Mouse (Mus musculus) cerebellum, postnatal 14 days (tissue): ENCODE measurements at regions not wholly inside any gene's neighbourhood (a gene's known extent, or its start where the extent isn't known, plus 50 kb on each side); places are given as distances from the start of the nearest gene placed in this dataset.
A peak's percentile ranks its signal among the peaks of the same experiment; 100 is the strongest.

Experiments
- DNase-seq, 2 experiments: peaks; one replicate each; pipeline ENCODE4 v3.0.0; 2021; ENCODE audit warnings: mixed read lengths in 2 of 2

GRCm38 (mm10) chr6:13305873-13306272 is 81.1 kb upstream of the Vwde start:
- peak; percentile 64 to 67 for DNase-seq

DNA sequence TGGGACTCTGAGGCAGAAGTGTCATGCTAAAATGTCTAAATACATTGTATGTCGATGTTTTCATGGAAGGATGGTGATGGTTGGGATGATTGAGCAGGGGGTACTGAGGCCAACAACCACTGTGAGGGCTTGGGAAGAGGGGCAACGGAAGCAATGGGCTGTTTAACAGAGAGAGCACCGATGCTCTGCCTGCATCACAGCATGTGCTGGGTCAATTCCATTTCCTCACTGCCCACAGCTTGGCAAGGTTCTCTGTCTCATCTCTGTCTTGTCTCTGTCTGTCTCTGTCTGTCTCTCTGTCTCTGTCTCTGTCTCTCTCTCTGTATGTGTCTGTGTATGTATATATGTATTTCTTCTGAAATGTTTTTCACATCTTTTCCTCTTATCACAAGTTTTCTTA is 73.4 kb upstream of the Vwde start:
- DNase-seq, result peak; percentile 20 to 38

DNA sequence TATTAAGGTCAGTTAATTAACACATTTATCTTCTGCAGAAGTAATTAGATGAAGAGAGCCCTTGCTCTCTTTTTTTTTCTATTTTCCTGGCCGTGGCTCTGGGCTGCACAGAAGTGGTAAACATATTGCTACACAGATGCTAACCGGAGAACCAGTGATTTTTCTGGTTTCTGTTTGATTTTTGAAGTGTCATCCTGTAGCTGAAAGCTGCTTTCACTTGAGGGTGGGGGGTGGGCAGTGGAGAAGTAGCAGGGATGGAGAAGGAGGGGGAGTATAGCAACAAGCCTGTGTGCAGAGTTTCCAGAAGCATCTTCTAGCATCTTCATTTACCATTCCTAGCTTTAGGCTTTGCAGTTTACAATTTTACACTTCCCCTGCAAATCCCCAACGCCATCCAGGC is 72.3 kb upstream of the Vwde start:
- DNase-seq, result peak; percentile 7 to 39

DNA sequence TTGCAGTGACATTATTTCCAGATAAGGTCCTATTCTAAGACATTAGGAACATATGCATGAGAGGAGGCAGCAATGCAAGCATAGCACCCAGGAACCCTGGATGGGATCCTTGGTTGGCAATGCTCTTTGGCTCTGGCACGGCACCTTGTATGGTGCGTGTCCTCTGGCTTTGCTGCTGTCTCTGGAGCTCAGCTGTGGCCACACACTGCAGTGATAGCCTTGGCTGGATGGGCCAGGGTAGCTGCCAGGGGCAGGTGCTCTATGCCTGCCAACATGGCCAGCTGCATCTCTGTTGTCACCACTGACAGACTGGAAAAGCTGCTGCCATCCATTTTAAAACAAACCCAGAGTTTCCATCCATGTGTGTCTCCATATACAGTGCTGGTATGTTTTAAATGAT is 71.3 kb upstream of the Vwde start:
- peak; percentile 71 to 77 for DNase-seq

DNA sequence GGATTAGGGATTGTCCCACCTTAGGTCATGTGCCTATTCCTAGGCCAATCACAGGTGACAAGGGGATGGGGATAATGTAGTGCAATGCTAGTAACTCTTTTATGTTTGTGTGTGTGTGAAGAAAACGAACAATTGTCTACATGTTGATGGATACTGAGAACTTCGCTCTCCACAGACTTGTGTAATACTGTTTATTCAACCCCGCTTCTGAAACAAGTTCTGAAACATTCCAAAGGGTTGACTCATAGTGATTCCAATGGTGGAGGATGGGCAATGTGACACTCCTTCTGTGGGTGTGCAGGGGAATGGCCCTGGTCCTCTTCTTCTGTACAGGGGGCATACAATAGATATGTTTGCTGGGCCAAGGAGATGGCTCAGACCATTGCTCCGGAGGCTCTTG is 69.6 kb upstream of the Vwde start:
- DNase-seq, result no peak

- peak; percentile 13 to 15 for DNase-seq
These were observed 63.7 kb upstream of the Vwde start for GRCm38 (mm10) chr6:13288500-13288899.

DNA sequence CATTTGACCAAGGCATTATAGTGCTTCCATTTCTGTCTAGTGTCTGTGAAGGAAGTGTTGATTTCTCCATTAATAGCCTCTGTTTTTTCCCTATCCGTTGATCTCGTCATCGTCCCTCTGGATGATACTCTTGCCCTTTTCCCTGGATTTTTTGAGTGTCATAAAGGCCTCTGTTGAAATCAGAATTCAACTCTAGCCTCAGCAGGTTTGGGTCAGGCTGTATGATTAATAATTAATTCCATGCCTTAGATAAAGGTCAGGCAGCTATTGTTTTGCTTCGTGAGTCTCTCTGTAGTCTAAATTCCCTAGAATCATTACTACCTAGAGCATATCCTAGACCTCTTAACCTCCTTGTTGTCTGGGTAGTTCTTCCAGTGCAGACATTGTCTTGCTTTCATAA is 63.0 kb upstream of the Vwde start:
- DNase-seq, result no peak

GRCm38 (mm10) chr6:13286542-13287273 is 61.9 kb upstream of the Vwde start:
- peak in 1 of 2 experiments; percentile 16 for DNase-seq

- DNase-seq, result peak; percentile 64 to 69
These were observed 56.1 kb upstream of the Vwde start for GRCm38 (mm10) chr6:13280835-13281234.
